Mouse (Mus musculus) ovary, adult 18-20 months (tissue): ENCODE measurements around the gene 1700122O11Rik.

Experiments
- DNase-seq: peaks from one replicate; pipeline ENCODE4 v3.0.0; 2022; ENCODE audit warnings: low spot score, mixed read lengths

The 1700122O11Rik gene

DNA sequence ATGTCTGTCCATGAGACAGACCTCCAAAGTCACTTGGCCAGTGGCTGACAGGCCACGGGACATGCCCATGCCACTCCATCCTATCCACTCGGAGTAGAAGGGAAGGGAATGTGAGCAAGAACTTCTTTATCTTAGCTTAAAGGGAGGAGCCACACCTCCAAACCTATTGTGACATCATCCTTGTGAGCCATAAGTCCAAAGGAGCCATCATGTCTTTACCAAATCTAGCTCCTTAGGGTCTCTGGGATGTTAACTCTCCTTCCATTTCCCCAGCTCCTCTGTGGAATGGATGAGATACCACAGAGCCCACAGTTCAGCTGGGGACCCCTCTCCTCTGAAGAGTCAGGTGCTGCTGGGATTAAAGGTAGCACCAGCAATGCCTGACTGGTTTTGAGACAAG, at the start of gene 1700122O11Rik:
TSS of gene 1700122O11Rik (minus strand) at position 101 of the 400 bp plus-strand sequence.
- no peak for DNase-seq

DNA sequence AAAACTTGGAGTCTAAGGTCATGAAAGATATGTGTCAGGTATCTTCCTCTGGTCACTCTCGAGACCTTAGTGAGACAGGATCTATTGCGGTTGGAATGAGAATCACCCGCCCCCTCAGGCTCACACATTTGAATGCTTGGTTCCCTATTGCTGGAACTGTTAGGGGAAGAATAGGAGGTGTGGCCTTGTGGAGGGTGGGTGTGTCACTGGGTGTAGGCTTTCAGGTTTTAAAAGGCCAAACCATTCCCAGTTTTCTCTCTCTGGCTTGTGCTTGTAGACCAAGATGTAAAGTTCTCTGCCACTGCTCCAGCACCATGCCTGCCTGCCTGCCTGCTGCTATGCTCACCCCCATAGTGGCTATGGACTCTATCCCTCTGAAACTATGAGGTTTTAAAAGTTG, 42.5 kb upstream of the 1700122O11Rik start:
- no peak for DNase-seq

DNA sequence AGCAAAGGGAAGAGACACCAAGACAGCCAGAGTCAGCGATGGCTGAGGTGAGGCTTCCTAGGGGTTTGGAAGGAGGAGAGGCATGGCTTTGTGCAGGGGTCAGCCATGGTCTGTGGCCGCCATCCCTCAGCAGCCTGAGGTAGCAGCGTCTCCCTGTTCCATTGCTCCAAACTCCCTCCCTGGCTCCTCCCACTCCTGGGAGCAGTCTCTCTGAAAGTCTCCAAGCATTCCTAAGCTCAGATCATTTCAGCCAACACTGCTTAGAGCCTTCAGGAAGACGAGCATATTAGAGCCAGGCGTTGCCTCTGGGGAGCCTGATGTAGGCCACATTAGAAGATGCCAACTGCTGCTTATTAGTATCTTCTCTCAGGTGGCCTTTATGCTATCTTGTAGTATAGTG, 29.6 kb upstream of the 1700122O11Rik start:
- DNase-seq: no peak

DNA sequence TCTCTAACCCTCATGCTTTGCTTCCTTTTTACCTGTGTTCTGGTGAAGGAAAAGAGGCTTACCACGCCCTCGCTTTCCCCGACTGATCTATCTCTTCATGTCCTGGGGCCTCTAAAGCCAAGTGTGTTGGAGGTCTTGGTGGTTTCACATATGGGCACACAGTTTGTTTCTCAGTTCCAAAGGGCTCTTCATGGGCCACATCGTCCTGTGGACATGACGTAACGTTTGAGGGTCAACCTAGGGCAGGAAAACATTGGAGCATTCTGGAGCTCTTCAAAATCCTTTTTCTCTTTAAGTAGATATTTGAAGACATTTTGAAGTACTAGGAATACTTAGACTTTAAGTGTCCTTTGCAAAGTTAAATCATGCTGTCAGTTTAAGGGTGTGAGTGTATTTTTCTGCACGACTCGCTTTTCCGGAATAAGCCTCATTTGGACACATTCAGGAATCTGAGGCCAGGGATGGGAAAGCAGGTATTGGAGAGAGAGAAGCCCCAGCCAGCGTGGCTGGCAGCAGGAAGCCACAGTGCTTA, 29.1 kb upstream of the 1700122O11Rik start:
- no peak for DNase-seq

DNA sequence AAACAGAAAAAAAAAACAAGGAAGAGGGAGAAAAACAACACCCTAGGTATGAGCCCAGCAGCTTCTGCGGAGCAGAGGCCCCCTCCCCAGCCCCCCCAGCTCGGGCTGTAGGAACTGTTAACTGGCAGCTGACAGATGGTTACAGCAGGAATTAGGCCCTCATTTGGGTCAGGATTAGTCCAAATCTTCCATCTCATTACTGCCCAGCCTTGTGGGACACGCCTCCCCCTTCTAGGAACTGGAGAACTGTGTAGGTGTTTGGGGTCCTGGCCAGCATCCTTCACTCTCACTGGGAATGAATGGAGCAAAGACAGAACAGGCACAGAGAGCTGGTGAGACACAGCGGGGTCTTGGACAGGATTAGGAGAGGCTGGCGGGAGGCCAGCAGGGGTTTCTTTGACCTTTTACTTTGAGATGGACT, 27.0 kb upstream of the 1700122O11Rik start:
- no peak for DNase-seq

DNA sequence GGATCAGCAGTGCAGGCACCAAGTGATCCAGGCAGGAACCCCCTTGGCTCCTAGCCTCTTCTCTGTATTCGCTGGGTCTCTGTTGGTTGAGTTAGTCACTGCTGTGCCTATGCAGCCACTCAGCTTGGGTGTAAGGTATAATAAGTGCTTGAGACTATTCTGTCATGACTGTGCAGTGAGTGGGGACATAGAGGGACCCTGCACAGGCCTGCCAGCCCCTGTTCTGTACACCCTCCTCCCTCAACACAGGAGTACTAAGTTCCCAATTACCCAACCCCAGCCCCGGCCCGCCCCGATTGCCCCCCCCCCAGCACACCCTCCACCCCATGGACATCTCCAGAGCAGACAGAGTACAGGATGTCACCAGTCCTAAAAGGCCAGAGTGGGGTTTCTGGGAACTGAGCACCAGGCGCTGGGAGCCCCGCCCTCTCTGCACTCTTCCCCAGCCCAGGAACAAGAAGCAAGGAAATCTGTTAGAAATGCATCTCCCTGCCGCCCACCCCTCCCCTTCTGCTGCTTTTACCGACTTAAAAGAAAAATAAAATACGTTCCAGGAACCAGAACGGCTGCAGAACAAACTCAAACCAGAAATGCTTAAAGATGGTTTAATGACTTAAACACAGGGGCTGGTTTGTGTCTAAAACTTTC, 26.2 kb upstream of the 1700122O11Rik start:
- DNase-seq: no peak

DNA sequence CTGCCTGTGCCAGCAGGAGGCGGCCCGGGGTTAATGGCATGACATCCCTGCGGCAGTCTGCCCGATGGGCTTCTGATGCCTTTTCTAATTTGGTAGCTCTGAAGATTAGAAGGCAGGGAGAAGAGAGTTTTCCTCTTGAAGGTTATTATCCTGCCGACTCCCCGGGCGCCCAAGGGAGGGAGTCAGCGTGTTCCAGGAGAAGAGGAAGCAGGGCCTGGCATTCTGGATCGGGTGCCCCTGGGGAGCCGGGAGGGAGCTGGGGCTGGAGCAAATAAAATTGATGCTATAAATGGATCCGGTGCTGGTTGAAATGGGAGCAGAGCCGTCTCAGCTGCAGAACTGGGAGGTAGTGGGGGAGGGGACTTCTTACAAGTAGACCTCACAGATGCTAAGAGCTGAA, 19.3 kb upstream of the 1700122O11Rik start:
- no peak for DNase-seq

DNA sequence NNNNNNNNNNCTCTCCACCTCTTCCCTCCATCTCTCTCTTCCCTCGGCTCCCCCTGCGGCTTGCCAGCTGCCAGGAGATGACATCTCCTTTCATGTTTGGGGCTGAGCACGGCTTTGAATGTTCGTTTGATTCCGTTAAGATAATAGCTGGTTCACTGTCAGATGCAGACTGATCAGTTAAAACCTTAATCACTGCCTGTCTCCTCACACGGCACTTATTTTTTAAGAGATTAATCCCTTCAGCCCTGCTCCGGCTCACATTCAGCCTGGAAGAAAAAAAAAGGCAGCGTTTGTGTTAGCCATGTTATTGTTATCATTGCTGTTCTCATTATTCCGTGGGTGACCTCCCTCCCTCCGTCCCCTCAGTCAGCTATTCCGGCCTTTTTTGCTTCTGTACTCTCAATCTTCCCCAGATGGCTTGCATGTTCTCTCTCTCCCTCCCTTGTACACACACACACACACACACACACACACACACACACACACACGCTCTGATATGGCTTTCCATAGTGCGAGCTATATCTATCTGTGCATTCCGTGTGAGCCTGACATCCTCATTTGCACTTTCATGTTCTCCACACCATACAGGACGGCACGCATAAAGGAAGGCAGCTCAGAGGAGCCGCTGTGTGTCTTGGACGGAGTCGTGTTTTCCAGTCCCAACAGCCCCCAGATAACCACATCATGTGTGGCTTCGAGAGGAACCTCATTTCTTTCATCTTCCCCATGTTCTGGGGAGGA, 17.2 kb upstream of the 1700122O11Rik start:
- no peak for DNase-seq

DNA sequence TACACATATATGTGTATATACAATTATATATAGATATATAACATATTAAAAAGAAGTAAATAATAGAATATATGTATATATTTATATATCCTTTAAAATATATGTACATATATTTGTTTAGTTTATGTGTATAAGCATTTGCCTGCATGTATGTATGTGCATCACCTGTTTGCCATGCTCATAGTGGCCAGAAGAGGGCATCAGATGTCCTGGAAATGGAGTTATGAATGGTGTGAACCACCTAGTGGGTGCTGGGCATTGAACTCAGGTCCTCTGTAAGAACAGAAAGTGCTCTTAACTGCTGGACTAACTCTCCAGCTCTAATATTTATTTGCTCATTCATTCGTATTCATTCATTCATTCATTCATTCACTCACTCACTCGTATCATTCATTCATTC, 15.6 kb upstream of the 1700122O11Rik start:
- DNase-seq: no peak

DNA sequence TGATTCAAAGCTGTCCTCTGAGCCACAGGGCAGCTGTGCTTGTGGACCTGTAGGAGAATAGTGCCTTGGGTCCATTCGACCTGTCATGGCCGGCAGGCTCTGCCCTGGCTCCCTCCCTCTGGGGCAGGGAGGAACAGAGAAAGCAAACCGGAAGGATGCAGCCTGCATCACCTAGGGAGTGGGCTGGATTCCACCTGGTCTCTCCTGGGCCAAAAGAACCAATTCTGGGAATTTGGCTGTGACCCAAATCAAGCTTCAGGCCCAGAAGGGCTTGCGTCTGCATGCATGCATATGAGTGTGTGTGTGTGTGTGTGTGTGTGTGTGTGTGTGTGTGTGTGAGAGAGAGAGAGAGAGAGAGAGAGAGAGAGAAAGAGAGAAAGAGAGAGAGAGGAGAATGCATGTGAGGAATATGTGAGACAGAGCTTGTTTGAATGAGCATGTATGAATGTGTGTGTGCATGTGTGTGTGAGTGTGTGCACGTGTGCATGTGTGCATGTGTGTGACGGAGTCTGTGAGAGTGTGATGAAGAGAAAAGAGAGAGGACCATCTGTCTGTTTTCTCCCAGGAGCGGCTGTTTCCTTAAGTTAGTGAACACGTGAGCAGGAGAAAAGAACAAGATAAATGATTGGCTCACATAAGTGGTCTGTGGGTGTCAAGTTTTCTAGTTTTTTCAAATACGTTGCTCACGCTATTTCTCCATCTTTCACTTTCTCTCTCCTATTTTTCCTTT, 14.4 kb upstream of the 1700122O11Rik start:
- DNase-seq: no peak

DNA sequence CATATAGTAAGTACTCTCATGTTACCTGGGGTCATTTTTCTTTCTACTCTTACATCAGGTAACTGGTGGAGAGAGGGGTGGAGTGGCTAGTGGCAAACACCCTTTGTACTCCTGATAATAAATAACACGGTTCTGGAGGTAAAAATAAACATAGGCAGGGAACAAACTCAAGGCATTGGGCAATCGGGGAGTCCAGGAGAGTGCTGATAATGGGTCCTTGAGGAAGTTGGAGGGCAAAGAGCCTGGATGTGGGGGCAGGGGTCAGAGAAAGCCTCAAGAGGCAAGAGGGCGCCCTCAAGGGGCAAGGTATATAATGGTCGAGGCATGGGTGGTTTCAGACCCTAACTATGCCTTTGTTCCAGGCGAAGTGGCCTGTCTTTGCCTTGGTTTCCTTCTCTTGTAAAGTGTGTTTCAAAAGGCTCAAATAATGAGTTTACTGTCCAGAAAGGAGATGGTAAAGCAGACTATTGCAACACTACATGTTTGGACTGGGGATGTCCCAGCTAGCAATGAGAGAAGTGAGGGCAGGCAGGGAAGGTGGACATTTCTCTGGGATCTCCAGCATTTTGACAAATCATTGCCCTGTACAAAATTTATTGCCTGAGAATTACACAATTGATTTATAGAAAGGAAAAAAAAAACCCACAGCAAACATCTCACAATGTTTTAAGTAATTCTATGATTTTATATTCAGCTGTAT, 13.7 kb upstream of the 1700122O11Rik start:
- no peak for DNase-seq

DNA sequence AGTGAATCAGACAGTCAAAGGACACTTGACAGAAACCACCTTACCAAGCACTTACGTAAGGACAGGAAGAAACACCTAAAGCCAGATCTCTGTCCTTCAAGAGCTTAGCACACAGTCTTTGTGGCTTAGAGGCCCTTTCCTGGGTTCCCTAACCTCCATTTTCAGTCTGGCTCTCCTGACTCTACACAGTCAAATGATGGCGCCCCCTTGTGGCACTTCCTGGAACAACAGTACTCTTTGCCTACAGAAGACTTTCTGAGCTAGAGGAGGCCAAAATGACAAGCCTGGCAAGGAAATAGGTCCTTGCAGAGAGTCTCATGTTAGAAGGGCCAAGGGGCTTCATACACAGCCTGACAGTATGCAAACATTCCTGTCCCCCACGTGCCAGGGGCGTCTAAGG, 7.5 kb upstream of the 1700122O11Rik start:
- no peak for DNase-seq

DNA sequence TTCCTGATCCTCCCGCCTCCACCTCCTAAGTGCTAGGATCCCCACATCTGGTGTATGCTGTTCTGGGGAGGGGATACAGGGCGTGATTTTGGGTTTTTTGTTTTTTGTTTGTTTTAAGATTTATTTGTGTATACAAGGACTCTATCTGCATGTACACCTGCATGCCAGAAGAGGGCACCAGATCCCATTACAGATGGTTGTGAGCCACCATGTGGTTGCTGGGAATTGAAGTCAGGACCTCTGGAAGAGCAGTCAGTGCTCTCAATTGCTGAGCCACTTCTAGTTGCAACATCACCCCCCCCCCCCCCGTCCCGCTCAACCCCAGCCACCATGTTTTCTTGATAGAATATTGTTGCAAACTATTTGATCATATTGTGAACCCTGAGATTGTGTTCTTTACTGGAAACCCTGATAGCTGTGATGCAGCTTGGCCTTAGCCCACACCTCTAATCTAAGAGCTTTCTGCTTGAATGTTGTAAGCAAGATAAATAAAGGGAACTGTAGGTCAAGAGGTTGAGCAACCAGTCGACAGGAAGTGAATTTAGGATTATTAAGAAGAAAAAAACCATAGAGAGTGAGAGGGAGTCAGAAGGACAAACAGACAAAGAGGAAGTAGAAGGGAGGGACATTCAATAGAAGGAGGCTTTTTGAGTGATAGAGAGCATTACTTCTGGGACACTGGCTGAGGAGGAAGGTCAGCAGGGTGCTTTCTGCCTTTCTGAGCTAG, 5.2 kb upstream of the 1700122O11Rik start:
- DNase-seq: no peak

DNA sequence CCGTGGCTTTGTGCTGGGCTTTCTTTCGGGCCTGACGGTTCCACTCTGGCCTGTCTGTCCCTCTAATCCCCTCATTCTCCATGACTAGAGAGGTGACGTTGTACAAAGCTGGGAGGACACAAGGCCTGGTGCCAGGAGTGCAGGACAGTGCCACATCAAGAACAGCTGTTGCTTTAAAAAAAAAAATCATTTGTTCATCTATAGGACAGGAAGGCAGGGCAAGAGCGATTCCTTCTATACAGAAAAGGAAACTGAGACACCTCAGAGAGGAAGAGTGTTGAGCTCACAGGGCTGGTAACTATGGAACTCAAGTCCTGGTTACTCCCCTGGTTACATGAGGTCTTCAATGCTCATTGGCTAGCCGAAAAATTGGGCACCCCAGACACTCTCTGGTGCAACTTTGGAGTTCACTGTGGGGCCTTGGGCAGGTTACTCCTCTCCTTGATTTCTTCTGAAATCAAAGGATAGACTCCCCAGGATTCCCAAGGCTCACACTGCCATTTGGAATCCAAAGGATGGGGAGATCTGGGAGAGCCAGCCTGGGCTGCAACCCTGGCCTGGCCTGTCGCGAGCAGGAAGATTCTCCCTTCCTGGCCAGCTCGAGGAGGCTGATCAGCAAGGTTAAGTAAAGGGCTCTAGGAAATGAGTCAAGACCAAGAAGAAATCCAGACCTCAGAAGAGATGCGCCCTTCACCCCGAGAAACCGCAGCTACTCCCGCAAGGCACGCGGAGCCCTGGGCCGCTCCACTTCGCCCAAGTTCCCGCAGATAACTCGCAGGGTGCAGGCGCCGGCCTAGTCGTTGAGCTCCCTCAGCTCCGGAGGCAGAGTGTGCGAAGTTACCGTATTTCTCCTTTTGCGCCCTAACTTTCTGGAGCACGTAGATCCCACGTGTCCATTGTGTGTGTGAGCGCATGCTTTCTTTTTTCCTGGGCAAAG, 3.5 kb upstream of the 1700122O11Rik start:
- peak; percentile 43 for DNase-seq

DNA sequence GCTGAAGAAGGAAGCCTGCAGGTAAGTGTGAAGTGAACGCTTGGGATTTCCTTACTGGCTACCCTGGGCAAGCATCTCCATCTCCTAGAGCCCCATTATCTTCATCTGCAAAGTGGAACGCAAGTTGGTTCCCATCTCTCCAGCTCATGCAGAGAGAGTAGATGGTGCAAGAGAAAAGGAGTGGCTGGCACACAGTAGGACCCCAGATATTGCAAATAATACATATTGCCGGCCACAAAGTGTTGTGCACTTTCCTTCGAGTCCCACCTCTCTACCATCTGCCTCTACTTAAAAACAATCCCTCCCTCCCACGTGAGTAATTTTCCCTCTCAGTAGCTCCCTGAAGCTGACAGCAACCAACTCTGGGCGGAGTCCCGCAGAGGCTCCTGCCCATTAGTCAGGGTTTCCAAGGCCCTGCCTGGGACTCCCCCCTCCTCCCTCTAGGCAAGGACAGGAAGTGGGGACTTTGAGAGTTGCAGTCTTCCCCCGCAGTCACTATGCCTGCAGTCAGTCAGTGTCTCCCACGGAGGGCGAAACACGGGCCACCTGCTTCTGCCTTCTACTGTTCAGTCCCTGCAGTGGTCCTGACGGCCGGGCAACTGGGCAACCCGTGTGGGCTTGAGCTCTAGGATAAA, 1.3 kb upstream of the 1700122O11Rik start:
- DNase-seq: peak; percentile 78

DNA sequence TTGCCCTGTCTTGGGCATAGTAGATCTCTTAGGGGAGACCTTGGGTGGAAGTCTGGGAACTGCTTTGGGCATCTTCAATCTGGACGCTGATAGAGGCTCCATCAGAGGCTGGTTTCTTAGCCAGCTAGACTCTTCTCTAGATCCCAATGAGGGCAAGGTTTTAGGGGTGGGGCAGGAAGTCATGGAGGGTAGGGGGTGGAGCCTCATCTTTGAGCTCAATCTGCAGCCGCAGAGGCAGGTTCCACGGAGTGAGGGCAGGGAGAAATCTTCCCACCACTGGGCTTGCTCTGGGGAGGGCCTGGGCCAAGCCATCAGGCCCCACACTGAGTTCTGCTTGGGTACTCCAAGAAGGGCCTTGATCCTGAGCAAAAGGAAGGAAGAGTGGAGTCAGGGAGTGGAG, 1.2 kb downstream of the 1700122O11Rik start:
- DNase-seq: no peak

DNA sequence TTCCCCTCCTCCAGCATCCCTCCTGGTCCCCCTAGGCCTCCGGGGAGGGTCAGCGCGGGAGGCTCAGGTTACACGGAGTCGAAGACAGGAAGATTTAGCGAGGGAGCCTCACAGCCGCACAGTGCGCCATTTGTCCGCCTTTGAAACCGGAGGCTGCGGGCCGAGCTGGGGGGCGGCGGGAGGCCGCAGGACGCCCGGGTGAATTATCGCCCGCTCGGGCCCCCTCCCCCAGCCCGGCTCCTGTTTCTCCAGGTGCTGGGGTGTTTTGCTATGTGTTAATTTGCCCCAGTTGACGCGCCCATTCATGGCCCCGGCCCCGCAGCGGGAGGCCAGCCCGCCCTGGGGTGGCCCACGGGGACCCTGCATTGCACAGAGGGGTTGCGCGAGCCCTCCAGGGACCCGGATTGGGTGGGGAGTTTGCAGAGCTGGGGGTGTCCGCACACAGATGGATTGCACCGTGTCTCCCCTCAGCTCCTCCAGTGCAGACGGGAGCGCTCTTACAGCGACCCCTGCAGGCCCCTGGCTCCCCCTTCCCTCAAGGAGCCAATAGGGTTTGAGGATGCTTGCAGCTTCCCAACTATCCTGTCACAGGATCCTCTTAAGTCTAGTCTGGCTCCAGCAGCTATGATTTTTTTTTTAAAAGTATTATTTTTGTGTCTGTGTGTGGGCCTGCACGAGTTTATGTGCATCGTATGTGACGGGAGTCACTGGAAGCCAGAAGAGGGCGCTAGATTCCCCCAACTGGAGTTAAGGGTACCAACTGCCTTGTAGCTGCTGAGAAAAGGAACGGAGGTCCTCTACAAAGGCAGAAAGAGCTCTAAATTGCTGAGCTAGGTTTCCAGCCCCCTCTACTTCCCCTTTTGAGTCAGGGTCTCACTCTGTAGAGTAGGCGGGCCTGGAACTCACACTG, 6.3 kb downstream of the 1700122O11Rik start:
- no peak for DNase-seq

DNA sequence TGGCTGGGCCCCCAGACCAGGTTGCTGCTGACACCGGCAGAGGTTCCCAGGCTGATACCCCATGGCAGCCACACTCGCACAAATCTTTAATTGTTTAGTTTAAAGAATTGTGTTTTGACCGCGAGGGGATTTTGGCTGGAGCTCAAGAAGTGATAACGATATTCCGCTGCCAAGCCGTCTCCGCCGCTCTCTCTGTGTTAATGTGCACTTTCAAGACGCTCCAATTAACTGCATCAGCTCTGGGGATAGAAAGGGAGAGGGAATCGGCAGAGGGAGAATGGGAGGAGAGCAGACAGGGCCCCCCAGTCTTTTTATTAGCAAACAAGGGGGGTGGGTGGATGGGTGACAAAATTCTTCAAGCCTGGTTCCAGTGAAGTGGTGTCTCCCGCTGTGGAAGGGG, 8.9 kb downstream of the 1700122O11Rik start:
- DNase-seq: no peak

DNA sequence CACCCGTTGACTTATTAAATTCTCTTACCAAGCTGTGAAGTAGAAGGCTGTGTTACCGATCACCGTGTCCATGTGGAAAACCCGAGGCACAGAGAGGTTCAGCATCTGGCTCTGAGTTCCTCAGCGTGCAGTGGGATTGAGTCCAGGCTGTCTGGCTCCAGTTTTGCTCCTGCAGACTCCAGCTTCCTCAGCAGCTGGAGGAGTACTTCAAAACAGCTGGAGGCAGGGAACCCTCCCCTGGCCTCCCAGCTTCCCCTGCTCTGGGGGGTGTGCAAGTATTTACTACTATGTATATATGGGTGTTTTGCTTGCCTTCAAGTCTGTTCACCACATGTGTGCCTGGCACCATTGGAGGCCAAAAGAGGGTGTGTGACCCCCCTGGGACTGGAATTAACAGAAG, 9.8 kb downstream of the 1700122O11Rik start:
- no peak for DNase-seq
